Mouse (Mus musculus): ENCODE measurements around the gene Cxcl15. TPM values are rescaled to one million over a fixed set of nuclear protein-coding genes. Genes with fewer than 3 reads are reported as not detected.
"Not testable (repeated sequence)": the region's sequence is repeated elsewhere in the genome, so short reads cannot be mapped to it uniquely, and the experiment has no call there.

Gene Cxcl15
- polyA plus RNA-seq, 1 experiment = not detected

GRCm38 (mm10) chr5:90785659-90786588 is 8.4 kb upstream of the Cxcl15 start, which contains the start of gene Cxcl3:
TSS of gene Cxcl3 (plus strand) at chr5:90786103.
- TF ChIP-seq TAL1 (IDR thresholded peaks at IDR 0.05; ENCODE audit: low read length) (no peak), GATA1 (IDR thresholded peaks at IDR 0.05; ENCODE audit: low read length) (no peak)
- no peaks in the 10 kb centered on the region for H3K36me3 ChIP-seq (ENCODE audit: control insufficient read depth)
- H3K9me3 ChIP-seq (ENCODE audit: control insufficient read depth, low read length) = no peaks in the 10 kb centered on the region
- H3K4me3 ChIP-seq (replicated peaks) = no peak within 1 kb of the TSS
- peaks cover 3% of the 10 kb centered on the region; the same call in 1 of the 2 replicates for H3K27me3 ChIP-seq (ENCODE audit: control insufficient read depth)
- no peaks in the 10 kb centered on the region for H3K4me1 ChIP-seq (ENCODE audit: control insufficient read depth)

DNA sequence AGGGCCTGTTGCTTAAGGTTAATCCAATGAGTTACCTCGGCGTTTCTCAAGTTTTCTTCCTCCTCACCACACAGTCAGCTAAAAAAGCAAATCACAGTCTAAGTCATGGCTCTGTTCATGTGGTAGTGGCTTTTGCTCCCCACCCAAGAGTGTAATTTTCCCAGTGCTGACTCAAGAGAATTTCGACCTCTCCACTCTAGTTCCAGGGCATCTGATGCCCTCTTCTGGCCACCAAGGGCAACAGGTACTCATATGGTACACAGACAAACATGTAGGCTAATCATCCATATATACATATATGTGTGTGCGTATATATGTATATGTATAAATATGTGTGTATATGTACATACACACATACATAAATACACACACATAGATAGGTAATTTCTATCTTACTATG is 6.2 kb upstream of the Cxcl15 start:
- peaks cover 3% of the 10 kb centered on the region; the same call in 1 of the 2 replicates for H3K27me3 ChIP-seq (ENCODE audit: control insufficient read depth)
- TF ChIP-seq TAL1 (IDR thresholded peaks at IDR 0.05; ENCODE audit: low read length) = no peak
- no peak for TF ChIP-seq GATA1 (IDR thresholded peaks at IDR 0.05; ENCODE audit: low read length)
- no peak overlapping the region for H3K4me3 ChIP-seq (replicated peaks)
- H3K9me3 ChIP-seq (ENCODE audit: control insufficient read depth, low read length) = no peaks in the 10 kb centered on the region
- no peaks in the 10 kb centered on the region for H3K4me1 ChIP-seq (ENCODE audit: control insufficient read depth)
- H3K36me3 ChIP-seq (ENCODE audit: control insufficient read depth) = no peaks in the 10 kb centered on the region

GRCm38 (mm10) chr5:90789306-90790073 is 4.8 kb upstream of the Cxcl15 start:
- Histone ChIP-seq H3K27me3 (ENCODE audit: control insufficient read depth) (peaks cover 3% of the 10 kb centered on the region; the same call in 1 of the 2 replicates), H3K9me3 (ENCODE audit: control insufficient read depth, low read length) (no peaks in the 10 kb centered on the region), H3K36me3 (ENCODE audit: control insufficient read depth) (no peaks in the 10 kb centered on the region), H3K4me3 (replicated peaks) (no peak overlapping the region), H3K4me1 (ENCODE audit: control insufficient read depth) (no peaks in the 10 kb centered on the region)
- TF ChIP-seq TAL1 (IDR thresholded peaks at IDR 0.05; ENCODE audit: low read length) (no peak), GATA1 (IDR thresholded peaks at IDR 0.05; ENCODE audit: low read length) (no peak)

- Histone ChIP-seq H3K36me3 (ENCODE audit: control insufficient read depth) (no peaks in the 10 kb centered on the region), H3K9me3 (ENCODE audit: control insufficient read depth, low read length) (no peaks in the 10 kb centered on the region), H3K4me3 (replicated peaks) (no peak overlapping the region), H3K4me1 (ENCODE audit: control insufficient read depth) (no peaks in the 10 kb centered on the region), H3K27me3 (ENCODE audit: control insufficient read depth) (peaks cover 3% of the 10 kb centered on the region; the same call in 1 of the 2 replicates)
- TF ChIP-seq GATA1 (IDR thresholded peaks at IDR 0.05; ENCODE audit: low read length) (no peak), TAL1 (IDR thresholded peaks at IDR 0.05; ENCODE audit: low read length) (no peak)
Observed at GRCm38 (mm10) chr5:90790074-90790502, 4.2 kb upstream of the Cxcl15 start.

- H3K36me3 ChIP-seq (ENCODE audit: control insufficient read depth); H3K4me1 ChIP-seq (ENCODE audit: control insufficient read depth); H3K27me3 ChIP-seq (ENCODE audit: control insufficient read depth); H3K9me3 ChIP-seq (ENCODE audit: control insufficient read depth, low read length); H3K4me3 ChIP-seq (replicated peaks): not testable (repeated sequence)
Observed at GRCm38 (mm10) chr5:90795392-90795791, 1.1 kb downstream of the Cxcl15 start.

DNA sequence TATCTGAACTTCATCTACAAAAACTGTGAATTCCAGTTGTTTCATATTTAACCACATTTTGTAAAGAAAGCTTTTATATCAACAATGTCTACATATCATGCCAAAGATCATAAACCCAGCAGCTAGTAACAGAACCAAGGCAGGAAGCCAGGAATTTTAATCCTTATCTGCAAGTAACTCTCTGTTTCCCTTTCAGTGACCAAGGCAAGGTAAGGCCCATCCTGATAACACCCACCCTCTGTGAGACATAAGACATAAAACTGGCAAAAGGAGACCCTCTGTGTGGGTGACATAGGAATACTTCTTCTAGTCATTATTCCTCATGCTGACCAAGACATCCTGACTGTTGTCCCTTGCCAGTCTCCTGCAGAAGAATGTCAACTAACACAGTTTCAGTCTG is 10.2 kb downstream of the Cxcl15 start:
- H3K4me3 ChIP-seq (replicated peaks) = no peak overlapping the region
- TF ChIP-seq GATA1 (IDR thresholded peaks at IDR 0.05; ENCODE audit: low read length) (no peak), TAL1 (IDR thresholded peaks at IDR 0.05; ENCODE audit: low read length) (no peak)
- no peaks in the 10 kb centered on the region for H3K4me1 ChIP-seq (ENCODE audit: control insufficient read depth)
- no peaks in the 10 kb centered on the region for H3K36me3 ChIP-seq (ENCODE audit: control insufficient read depth)
- no peaks in the 10 kb centered on the region for H3K9me3 ChIP-seq (ENCODE audit: control insufficient read depth, low read length)
- H3K27me3 ChIP-seq (ENCODE audit: control insufficient read depth) = no peaks in the 10 kb centered on the region

DNA sequence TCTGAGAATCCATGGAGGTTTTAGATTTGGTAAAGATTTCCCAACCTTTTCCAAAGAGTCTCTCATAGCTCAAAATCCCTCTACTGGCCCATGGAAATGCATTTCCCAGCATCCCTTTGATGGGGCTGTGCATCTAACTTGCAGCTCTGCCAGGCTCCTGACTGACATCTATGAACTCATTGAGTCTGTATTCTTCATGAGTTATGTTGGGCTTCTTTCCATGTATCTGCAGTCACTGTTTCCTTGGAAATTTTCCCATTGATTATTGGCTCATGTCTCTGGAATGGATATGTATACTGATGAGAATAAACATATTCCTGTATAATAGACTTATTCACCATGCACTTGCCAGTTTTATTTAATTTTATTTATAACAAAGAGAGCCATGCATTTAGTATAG is 11.7 kb downstream of the Cxcl15 start:
- H3K27me3 ChIP-seq (ENCODE audit: control insufficient read depth) = no peaks in the 10 kb centered on the region
- no peaks in the 10 kb centered on the region for H3K36me3 ChIP-seq (ENCODE audit: control insufficient read depth)
- H3K4me1 ChIP-seq (ENCODE audit: control insufficient read depth) = no peaks in the 10 kb centered on the region
- TF ChIP-seq TAL1 (IDR thresholded peaks at IDR 0.05; ENCODE audit: low read length) (no peak), GATA1 (IDR thresholded peaks at IDR 0.05; ENCODE audit: low read length) (no peak)
- no peaks in the 10 kb centered on the region for H3K9me3 ChIP-seq (ENCODE audit: control insufficient read depth, low read length)
- H3K4me3 ChIP-seq (replicated peaks) = no peak overlapping the region

GRCm38 (mm10) chr5:90807176-90807950 is 13.0 kb downstream of the Cxcl15 start:
- Histone ChIP-seq H3K36me3 (ENCODE audit: control insufficient read depth) (no peaks in the 10 kb centered on the region), H3K9me3 (ENCODE audit: control insufficient read depth, low read length) (no peaks in the 10 kb centered on the region), H3K4me3 (replicated peaks) (no peak overlapping the region), H3K27me3 (ENCODE audit: control insufficient read depth) (no peaks in the 10 kb centered on the region), H3K4me1 (ENCODE audit: control insufficient read depth) (no peaks in the 10 kb centered on the region)
- TF ChIP-seq TAL1 (IDR thresholded peaks at IDR 0.05; ENCODE audit: low read length) (no peak), GATA1 (IDR thresholded peaks at IDR 0.05; ENCODE audit: low read length) (no peak)

All from erythroblast, embryonic 14.5 days (primary cell).